Mouse (Mus musculus) lung, adult 2 months (tissue): ENCODE data around the gene Lrg1.

Source experiments
- CTCF ChIP-seq: fragments of 200-500 bp; IDR thresholded peaks from 2 replicates; pipeline ENCODE4 v1.5.1; 2011; ENCODE audit warnings: mild to moderate bottlenecking, low read length, control low read depth; ENCODE audit not compliant: insufficient read depth
- POLR2A ChIP-seq: fragments of 200-500 bp; IDR thresholded peaks from 2 replicates; pipeline ENCODE4 v1.6.1; 2011; ENCODE audit warnings: low read depth, mild to moderate bottlenecking, control low read depth, low read length, borderline replicate concordance; ENCODE audit errors: extremely low read depth

GRCm38 (mm10) chr17:56148280-56148679 lies 26.5 kb upstream of the Lrg1 start:
- TF ChIP-seq POLR2A (no peak), CTCF (no peak)
